Mouse (Mus musculus): ENCODE results near the gene Nsf.

GRCm38 (mm10) chr11:104002191-104002590 is 48.3 kb upstream of the Nsf start:
- TF ChIP-seq POLR2A (IDR thresholded peaks at IDR 0.05; ENCODE audit: low read depth, low read length) (no peak), CTCF (IDR thresholded peaks at IDR 0.05; ENCODE audit: borderline replicate concordance, insufficient read depth, low read length) (no peak)

Measured in embryonic fibroblast, embryonic 13.5 days (primary cell).